Mouse (Mus musculus) midbrain, embryonic 12.5 days (tissue): ENCODE data around the gene Rufy3. TPM values are rescaled to one million over a fixed set of nuclear protein-coding genes. Genes with fewer than 3 reads are reported as not detected.
"Not testable (repeated sequence)": the region's sequence is repeated elsewhere in the genome, so short reads cannot be mapped to it uniquely, and the experiment has no call there.

Source experiments
- ATAC-seq: fragments of 200-750 bp; cut with Nextera tagmentation; 2 replicates; pipeline ENCODE4 v1.8.0; 2017; ENCODE audit warnings: low read depth, moderate TSS enrichment, moderate library complexity; ENCODE audit not compliant: low FRiP score
- H3K27ac ChIP-seq: fragments of 300-500 bp; sonication (generic); replicated peaks from 2 replicates; pipeline ENCODE4 v1.5.1; 2016; ENCODE audit warnings: mild to moderate bottlenecking
- H3K27me3 ChIP-seq: fragments of 300-500 bp; sonication (generic); 2 replicates; pipeline ENCODE4 v1.6.1; 2016; ENCODE audit warnings: mild to moderate bottlenecking
- H3K36me3 ChIP-seq: fragments of 300-500 bp; sonication (generic); 2 replicates; pipeline ENCODE4 v1.6.1; 2016
- H3K4me1 ChIP-seq: fragments of 300-500 bp; sonication (generic); 2 replicates; pipeline ENCODE4 v1.6.1; 2016
- H3K4me2 ChIP-seq: fragments of 300-500 bp; sonication (generic); replicated peaks from 2 replicates; pipeline ENCODE4 v1.6.1; 2016; ENCODE audit warnings: mild to moderate bottlenecking, moderate library complexity
- H3K4me3 ChIP-seq: fragments of 300-500 bp; sonication (generic); 2 replicates; pipeline ENCODE4 v1.5.1; 2016; ENCODE audit warnings: mild to moderate bottlenecking
- H3K9ac ChIP-seq: fragments of 300-500 bp; sonication (generic); replicated peaks from 2 replicates; pipeline ENCODE4 v1.6.1; 2016; ENCODE audit warnings: mild to moderate bottlenecking, moderate library complexity
- H3K9me3 ChIP-seq: fragments of 300-500 bp; sonication (generic); 2 replicates; pipeline ENCODE4 v1.6.1; 2016; ENCODE audit warnings: mild to moderate bottlenecking
- WGBS: fragments of 180-500 bp; shearing (Covaris S2); methylation state at CpG from one replicate; pipeline ENCODE4 v1.1.7; 2016; 5-methylcytosine and 5-hydroxymethylcytosine counted together
- polyA plus RNA-seq: library from polyadenylated mRNA; unstranded; fragments of >200 nt; fragmentation: Nextera tagmentation; extraction: Ambion mirVana; gene quantifications from 2 replicates; pipeline ENCODE4 v1.2.1, GENCODE M21; 2016

The Rufy3 gene
- polyA plus RNA-seq = 210 and 235 TPM in 2 replicates

- Histone ChIP-seq H3K4me2 (peak within 1 kb of the TSS; percentile 73), H3K9me3 (no peaks in the 10 kb centered on the region), H3K4me3 (peak within 1 kb of the TSS; percentile 94), H3K27ac (peak within 1 kb of the TSS; percentile 92), H3K4me1 (peaks cover 10% of the 10 kb centered on the region), H3K9ac (peak within 1 kb of the TSS; percentile 90), H3K27me3 (no peaks in the 10 kb centered on the region), H3K36me3 (no peaks in the 10 kb centered on the region)
- WGBS = under 1% methylated on average over 64 of the region's 71 CpGs
- peak; percentile 91 for ATAC-seq
These were observed at the start of gene Rufy3 for GRCm38 (mm10) chr5:88564501-88565147. TSS of gene Rufy3 (plus strand) at chr5:88565040.

GRCm38 (mm10) chr5:88519232-88519631 is 45.6 kb upstream of the Rufy3 start:
- Histone ChIP-seq H3K4me3 (no peak overlapping the region), H3K9me3 (no peaks in the 10 kb centered on the region), H3K9ac (no peak overlapping the region), H3K4me1 (no peaks in the 10 kb centered on the region), H3K4me2 (no peak overlapping the region), H3K36me3 (no peaks in the 10 kb centered on the region), H3K27ac (no peak overlapping the region), H3K27me3 (no peaks in the 10 kb centered on the region)
- no peak for ATAC-seq
- WGBS = 11% methylated on average over 2 of the region's 2 CpGs

- Histone ChIP-seq H3K27me3 (no peaks in the 10 kb centered on the region), H3K4me2 (no peak within 1 kb of the TSS), H3K27ac (no peak within 1 kb of the TSS), H3K4me1 (no peaks in the 10 kb centered on the region), H3K4me3 (no peak within 1 kb of the TSS), H3K9ac (no peak within 1 kb of the TSS), H3K9me3 (no peaks in the 10 kb centered on the region), H3K36me3 (no peaks in the 10 kb centered on the region)
- WGBS = 92% methylated on average over 3 of the region's 3 CpGs
- no peak for ATAC-seq
These were observed 37.2 kb upstream of the Rufy3 start, which contains the start of gene Jchain for GRCm38 (mm10) chr5:88527657-88528056. TSS of gene Jchain (minus strand) at chr5:88527891.

- no peaks in the 10 kb centered on the region for H3K9me3 ChIP-seq
- 73% methylated on average over 1 of the region's 1 CpGs for WGBS
- no peak overlapping the region for H3K4me3 ChIP-seq
- ATAC-seq = no peak
- H3K27ac ChIP-seq = no peak overlapping the region
- no peak overlapping the region for H3K9ac ChIP-seq
- no peaks in the 10 kb centered on the region for H3K4me1 ChIP-seq
- no peaks in the 10 kb centered on the region for H3K36me3 ChIP-seq
- H3K4me2 ChIP-seq = no peak overlapping the region
- H3K27me3 ChIP-seq = no peaks in the 10 kb centered on the region
These were observed 33.9 kb upstream of the Rufy3 start for GRCm38 (mm10) chr5:88530908-88531307.

GRCm38 (mm10) chr5:88534697-88535096 is 30.1 kb upstream of the Rufy3 start:
- Histone ChIP-seq H3K4me1 (no peaks in the 10 kb centered on the region), H3K4me3 (no peak overlapping the region), H3K36me3 (no peaks in the 10 kb centered on the region), H3K27me3 (no peaks in the 10 kb centered on the region), H3K9ac (no peak overlapping the region), H3K4me2 (no peak overlapping the region), H3K9me3 (no peaks in the 10 kb centered on the region), H3K27ac (no peak overlapping the region)
- ATAC-seq = no peak
- WGBS = 70% methylated on average over 3 of the region's 3 CpGs

- no peak for ATAC-seq
- Histone ChIP-seq H3K27me3 (no peaks in the 10 kb centered on the region), H3K4me1 (no peaks in the 10 kb centered on the region), H3K4me2 (no peak overlapping the region), H3K27ac (no peak overlapping the region), H3K9ac (no peak overlapping the region), H3K36me3 (no peaks in the 10 kb centered on the region), H3K4me3 (no peak overlapping the region), H3K9me3 (no peaks in the 10 kb centered on the region)
These were observed 24.0 kb upstream of the Rufy3 start for GRCm38 (mm10) chr5:88540845-88541244.

- WGBS = 69% methylated on average over 5 of the region's 5 CpGs
- H3K9me3 ChIP-seq = no peaks in the 10 kb centered on the region
These were observed 22.1 kb upstream of the Rufy3 start for GRCm38 (mm10) chr5:88542651-88543282.

GRCm38 (mm10) chr5:88544411-88544810 is 20.4 kb upstream of the Rufy3 start:
- H3K27me3 ChIP-seq, H3K4me1 ChIP-seq, H3K4me2 ChIP-seq, H3K4me3 ChIP-seq, H3K27ac ChIP-seq, H3K9me3 ChIP-seq, ATAC-seq, H3K36me3 ChIP-seq, H3K9ac ChIP-seq: not testable (repeated sequence)
- 93% methylated on average over 1 of the region's 1 CpGs for WGBS

More at GRCm38 (mm10) chr5:88542651-88543282, 22.1 kb upstream of the Rufy3 start:
- H3K4me2 ChIP-seq = no peak overlapping the region
- peak; percentile 76 for ATAC-seq
- H3K36me3 ChIP-seq = no peaks in the 10 kb centered on the region
- no peaks in the 10 kb centered on the region for H3K4me1 ChIP-seq
- no peak overlapping the region for H3K27ac ChIP-seq
- no peaks in the 10 kb centered on the region for H3K27me3 ChIP-seq
- H3K9ac ChIP-seq = no peak overlapping the region
- H3K4me3 ChIP-seq = no peak overlapping the region

- H3K4me1 ChIP-seq = no peaks in the 10 kb centered on the region
- H3K4me3 ChIP-seq = no peak overlapping the region
- no peak overlapping the region for H3K27ac ChIP-seq
- no peaks in the 10 kb centered on the region for H3K36me3 ChIP-seq
- ATAC-seq = no peak
- no peaks in the 10 kb centered on the region for H3K9me3 ChIP-seq
- no peak overlapping the region for H3K4me2 ChIP-seq
- no peaks in the 10 kb centered on the region for H3K27me3 ChIP-seq
- 82% methylated on average over 7 of the region's 7 CpGs for WGBS
- H3K9ac ChIP-seq = no peak overlapping the region
These were observed 19.3 kb upstream of the Rufy3 start for GRCm38 (mm10) chr5:88545536-88545935.

GRCm38 (mm10) chr5:88553271-88554085 is 11.4 kb upstream of the Rufy3 start:
- Histone ChIP-seq H3K36me3 (0 out of 2 replicates have a peak, but pooled peaks cover 5% of the 10 kb centered on the region), H3K4me2 (peak overlapping the region; percentile 63), H3K9me3 (no peaks in the 10 kb centered on the region), H3K27ac (peak overlapping the region; percentile 87), H3K9ac (peak overlapping the region; percentile 70), H3K4me3 (peak overlapping the region; percentile 85), H3K27me3 (no peaks in the 10 kb centered on the region), H3K4me1 (peaks cover 21% of the 10 kb centered on the region)
- ATAC-seq = peak; percentile 72
- WGBS = 9% methylated on average over 29 of the region's 29 CpGs

- H3K36me3 ChIP-seq = 0 out of 2 replicates have a peak, but pooled peaks cover 5% of the 10 kb centered on the region
- H3K4me3 ChIP-seq = peak within 1 kb of the TSS; percentile 85
- H3K9ac ChIP-seq = peak within 1 kb of the TSS; percentile 90
- peak; percentile 96 for ATAC-seq
- under 1% methylated on average over 73 of the region's 76 CpGs for WGBS
- no peaks in the 10 kb centered on the region for H3K9me3 ChIP-seq
- H3K4me1 ChIP-seq = peaks cover 21% of the 10 kb centered on the region
- H3K27ac ChIP-seq = peak within 1 kb of the TSS; percentile 87
- no peaks in the 10 kb centered on the region for H3K27me3 ChIP-seq
- peak within 1 kb of the TSS; percentile 98 for H3K4me2 ChIP-seq
These were observed 10.6 kb upstream of the Rufy3 start, which contains the start of gene Utp3 for GRCm38 (mm10) chr5:88554086-88554886. TSS of gene Utp3 (plus strand) at chr5:88554462.
